Mouse (Mus musculus) heart, postnatal 10 days (tissue): ENCODE measurements at regions not wholly inside any gene's neighbourhood (a gene's known extent, or its start where the extent isn't known, plus 50 kb on each side); places are given as distances from the start of the nearest gene placed in this dataset.

Experiments used
- DNase-seq, 2 experiments: peaks; one replicate each; pipeline ENCODE4 v3.0.0; 2021
- intact Hi-C: fragments of 180-260 bp; cut with DNase I; formaldehyde crosslinking; loops from one replicate; pipeline ENCODE4 v1.15.1; 2025

DNA sequence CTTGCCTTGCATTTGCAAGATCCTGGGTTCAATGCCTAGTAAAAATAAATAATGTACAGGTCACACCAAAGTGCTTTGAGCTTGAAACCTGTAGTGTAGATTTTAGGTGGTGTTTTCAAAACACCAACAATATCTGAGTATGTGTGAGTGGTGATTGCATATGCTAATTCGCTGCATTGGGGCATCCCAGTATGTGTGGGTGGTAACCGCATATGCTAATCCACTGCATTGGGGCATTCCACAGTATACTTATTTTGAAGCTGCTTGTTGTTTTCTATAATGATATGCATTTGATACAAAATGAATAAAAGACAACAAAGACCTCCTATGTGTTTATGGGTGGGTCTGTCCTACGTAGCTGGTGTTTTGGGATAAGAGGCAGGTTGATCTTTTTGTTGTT is 285.9 kb downstream of the Irs2 start:
- intact Hi-C loops = no loop called here
- no peak for DNase-seq

DNA sequence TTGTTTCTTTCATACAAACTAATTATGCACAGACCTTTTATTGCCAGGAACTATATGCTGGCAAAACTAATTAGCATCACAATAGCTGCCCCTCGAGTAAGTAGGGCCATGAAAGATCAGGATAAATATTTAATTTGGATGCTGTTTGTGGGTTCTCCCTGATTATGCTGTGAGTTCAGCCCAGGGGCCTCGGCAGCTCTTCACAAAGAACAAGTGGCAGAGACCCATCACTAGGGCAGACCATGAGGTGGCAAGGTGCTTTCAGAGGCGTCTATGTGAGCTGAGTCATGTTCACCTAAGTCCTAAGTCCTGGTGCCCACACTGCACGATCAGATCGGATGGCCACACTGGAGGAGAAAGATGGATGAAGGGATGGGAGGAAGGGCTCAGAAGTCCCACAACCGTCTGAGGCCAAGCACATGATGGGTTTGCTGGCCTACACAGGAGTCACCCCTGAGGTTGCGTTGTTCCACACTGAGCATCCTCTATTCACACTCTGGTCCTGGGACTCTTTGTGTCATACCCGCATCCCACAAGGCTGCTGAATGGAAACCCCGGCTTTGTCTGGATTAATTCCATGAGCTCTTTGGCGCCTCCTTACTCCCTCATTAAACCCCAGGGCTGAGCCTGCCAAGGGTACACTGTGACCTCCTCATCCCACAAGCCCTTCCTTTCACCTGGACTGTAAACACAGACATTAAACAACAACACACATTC is 287.0 kb downstream of the Irs2 start:
- intact Hi-C loops = no loop called here
- no peak for DNase-seq

DNA sequence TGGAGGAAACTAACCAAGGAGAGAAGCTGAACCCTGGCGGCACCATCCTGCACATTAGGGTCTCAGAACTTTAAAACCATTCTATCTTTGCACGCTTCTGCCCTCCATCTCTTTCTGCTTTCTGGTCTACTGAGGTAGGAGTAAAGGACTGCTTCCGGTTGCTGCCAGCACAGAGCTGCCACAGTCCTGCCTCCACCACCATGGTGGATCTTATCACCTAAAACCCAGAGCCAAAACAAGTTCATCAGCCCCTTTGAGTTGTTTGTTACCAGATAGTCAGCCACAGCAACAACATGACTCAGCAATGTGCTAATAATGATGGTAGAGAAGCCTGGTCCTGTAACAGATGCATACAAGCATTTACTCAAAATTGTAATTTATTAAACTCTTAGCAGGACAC is 287.9 kb downstream of the Irs2 start:
- intact Hi-C loops = no loop called here
- no peak for DNase-seq

DNA sequence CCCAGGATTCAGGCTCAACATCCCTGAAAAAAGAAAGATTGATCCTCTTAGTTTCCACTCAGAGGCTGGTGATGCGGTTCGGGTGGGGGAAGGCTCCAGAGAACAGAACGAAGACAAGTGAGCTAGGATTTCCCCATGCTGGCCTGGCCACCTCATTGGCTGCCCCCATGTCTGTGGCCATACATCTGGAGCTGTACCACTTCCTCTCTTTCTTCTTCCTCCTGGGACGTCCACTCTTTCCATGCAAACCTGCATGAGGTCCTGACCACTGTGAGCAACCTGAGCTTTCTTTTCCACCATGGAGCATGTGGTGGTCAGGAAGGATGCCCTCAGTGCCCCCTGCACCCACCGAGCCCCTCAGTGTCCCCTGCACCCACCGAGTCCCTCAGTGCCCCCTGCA is 288.8 kb downstream of the Irs2 start:
- no peak for DNase-seq
- intact Hi-C loops = no loop called here

DNA sequence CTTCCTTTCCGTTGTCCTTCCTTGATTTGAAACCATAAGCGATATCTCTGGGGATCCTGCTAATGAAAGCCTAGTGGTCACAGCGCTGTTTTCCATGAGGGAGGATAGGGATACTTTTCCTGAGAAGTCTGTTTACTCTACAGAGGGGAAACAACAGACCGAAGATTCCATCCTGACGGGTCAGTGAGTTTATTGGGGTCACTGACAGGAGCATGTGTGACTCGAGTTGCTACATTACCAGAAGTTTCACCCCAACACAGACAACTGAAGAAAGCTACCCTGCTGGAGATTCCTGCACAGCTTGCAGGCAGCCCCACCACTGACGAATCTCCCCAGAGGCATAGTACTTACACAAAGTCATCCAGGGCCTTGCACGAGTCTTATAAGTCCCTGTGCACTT is 291.0 kb downstream of the Irs2 start:
- intact Hi-C loops = no loop called here
- no peak for DNase-seq

DNA sequence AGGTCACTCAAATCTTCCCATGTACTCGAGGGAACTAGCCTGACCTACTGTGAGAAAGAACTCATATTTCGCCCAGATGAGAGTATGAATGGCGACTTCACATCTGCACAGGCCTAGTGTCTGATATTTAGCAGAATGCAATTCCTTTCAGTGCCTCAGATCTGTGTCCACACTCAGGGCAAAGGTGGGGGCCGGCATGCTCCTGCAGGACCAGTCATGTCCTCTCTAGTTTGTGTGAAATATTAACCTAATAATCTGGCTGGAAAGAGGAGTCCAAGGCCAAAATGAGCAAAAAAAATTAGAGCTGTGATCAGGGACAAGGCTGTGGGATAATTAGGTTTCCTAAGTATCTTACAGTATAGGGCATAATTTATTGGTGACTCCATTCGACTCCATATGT is 292.1 kb downstream of the Irs2 start:
- intact Hi-C loops = no loop called here

DNA sequence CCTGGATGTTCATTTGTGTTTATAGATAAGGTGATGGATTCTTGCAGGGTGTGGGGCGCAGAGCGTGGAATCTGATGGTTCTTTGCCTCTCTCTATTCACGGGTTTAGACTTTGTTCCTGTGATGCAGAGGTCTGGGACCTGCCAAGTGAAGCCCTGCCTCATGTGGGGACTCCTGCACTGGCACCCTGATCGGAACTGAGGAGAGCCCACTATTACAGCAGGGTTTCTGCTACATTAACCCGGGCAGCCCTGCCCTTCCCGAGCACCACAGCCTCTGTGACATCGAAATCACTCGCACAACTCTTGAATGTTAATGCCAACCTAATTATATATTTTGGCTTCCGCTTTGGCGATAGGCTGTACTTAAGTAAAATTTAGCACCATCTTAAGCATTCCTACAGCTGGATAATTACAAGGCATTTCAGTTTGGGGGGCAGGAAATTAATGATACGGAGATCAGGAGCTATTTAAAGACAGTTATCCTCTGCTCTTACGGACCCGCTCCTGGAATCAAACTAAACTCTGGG is 294.7 kb downstream of the Irs2 start:
- no peak for DNase-seq
- intact Hi-C loops = no loop called here

More for the DNA sequence above, 292.1 kb downstream of the Irs2 start:
- DNase-seq = no peak

DNA sequence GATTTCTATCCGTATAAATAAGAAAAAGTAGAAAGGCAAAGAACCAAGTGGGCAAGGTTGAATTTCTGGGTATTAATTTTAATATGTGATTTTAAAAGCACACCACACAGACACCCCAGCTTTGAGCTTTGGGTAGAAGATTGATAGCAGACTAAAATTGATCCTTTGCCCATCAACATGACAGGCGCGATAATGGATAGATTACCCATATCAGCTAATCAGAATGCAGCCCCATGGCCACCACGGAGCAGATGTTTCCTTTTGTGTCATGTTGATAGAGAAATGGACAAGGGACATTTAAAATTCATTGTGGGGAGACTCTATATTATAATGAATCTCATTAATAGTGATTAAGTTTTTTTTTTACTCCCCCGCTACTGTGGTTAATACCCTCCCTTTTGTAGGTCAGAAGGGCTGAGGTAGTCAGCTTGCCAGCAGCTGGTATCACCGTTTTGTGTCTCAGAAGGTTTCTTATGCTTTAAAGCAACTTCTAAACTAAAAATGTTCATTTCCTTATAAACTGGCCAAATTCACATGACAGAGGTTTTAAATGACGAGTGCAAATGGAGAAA is 296.1 kb downstream of the Irs2 start:
- no peak for DNase-seq
- intact Hi-C loops = no loop called here

DNA sequence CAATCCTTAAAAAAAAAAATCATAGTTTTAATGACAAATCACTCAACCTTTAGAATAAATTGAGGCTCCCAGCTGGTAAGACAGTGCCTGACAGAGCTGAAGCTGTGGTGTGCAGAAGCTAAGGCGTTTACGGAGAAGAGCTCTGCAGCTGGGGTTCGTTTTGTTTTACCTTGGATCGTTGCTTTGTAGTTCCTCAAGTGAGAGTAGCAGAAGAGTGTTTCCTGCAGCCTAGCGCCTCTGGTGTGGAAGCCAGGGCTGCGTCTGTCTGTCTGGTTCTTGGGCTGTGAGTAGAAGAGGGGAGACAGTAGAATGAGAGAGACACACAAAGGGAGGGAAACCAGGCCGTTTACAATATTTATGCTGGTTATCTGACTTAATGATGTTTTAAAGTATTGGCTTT is 296.8 kb downstream of the Irs2 start:
- intact Hi-C loops = no loop called here
- no peak for DNase-seq

DNA sequence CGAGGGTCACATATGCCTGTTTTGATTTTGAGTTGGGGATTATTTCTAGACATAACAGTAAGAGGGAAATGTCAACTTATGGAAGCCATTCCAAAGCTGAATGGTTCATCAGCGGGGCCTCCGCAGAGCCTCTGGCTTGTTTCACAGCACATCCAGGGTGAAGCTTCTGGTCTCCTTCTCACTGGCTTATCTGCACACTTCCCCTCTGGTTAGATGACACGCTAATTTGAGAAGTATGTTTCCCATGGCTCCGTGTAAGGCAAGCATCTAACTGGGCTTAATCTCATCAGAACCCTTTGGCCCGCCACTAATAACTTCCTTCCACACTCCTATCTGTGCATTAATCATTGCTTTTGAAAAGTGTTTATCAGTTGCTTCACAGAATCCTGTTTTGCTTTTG is 299.7 kb downstream of the Irs2 start:
- DNase-seq = no peak
- intact Hi-C loops = no loop called here

DNA sequence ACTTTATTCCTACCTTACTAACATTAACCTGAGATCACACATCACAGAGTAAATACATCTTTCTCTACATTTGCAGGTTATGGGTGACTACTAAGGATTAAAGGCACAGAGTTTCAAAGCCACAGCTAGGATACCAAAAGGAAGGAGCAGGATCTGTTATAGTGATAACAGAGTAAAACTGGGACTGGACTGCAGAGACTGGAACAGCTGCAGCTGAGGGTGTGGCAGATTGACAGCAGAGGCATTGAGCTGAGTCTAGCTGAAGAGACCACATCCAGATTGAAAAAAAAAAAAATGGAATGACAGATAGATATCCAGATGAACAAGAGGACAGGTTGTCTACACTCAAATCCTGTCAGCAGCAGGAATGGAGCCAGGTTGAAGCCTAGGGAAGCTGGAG is 301.1 kb downstream of the Irs2 start:
- no peak for DNase-seq
- intact Hi-C loops = no loop called here

DNA sequence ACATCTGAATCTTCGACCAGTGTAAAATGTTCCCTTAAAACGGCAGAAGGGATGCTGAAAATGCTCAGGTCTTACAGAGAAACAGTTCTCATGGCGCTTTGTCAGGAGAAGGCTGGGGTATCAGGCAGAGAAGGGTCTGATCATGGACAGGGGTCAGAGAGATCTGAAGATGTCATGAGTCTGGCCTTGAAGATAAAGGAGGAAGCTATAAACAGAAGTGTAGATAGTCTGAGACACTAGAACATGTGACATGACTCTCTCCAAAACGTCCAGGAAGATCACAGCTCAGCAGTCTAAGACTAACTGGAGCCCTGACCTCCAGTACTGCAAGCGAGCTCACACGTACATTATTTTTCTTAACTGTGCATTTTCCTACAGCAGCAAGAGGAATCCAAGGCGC is 302.3 kb downstream of the Irs2 start:
- DNase-seq = no peak
- intact Hi-C loops = no loop called here

DNA sequence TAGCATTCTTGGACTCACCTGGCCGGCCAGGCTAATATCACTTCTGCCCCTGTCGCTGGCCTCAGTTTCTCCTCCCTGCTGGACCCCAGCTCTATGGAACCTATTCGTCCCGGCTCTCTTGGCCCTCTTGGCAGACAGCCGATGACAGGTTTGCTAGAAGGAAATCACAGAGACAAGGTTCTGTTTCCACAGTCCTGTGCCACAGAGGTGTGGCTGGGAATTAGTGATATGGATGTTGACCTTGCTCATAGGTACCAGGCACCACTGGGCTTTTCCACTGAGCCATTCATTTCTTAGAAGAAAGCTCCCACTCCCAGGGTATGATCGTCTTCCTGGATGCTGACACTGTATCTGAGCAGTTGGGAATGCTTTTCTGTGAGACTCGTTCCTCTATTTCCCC is 305.5 kb downstream of the Irs2 start:
- intact Hi-C loops = no loop called here
- DNase-seq = no peak

DNA sequence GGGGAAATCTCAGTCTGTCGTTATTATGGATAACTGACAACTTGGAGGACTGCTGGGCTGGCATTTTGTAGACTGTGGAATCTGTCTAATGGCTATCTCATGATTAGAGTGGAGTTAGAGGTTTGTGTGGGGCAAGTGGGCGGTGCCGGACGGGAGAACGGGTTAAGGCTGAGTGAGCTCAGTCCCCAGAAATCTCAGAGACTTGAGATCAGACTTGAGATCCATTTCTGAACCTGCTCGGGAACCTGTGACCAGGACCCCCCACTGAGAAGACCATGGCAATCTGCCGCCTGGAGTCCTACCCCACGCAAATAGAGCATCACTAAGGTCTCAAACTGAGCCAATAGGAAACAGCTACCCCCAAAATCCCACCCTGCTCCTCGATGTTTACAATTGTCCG is 306.0 kb downstream of the Irs2 start:
- intact Hi-C loops = no loop called here
- no peak for DNase-seq

DNA sequence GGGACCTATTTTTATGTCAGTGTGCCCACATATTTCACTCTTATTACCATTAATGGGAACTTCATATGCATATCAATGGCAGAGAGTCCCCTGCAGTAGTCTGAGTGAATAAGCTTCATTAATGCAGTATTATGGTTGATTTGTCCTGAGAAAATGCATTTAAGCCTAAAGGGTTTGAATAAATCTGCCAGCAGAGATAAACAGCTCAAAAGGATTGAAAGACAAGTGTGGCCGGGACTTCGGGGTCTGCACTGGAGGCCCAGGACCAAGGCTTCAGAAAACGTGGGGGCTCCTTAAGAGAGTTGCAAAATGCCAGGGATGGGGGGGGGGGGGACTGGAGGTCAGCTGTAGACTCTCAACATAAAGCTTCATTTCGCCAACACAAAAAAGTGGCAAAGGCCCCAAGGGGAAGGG is 306.6 kb downstream of the Irs2 start:
- DNase-seq = no peak
- intact Hi-C loops = no loop called here

DNA sequence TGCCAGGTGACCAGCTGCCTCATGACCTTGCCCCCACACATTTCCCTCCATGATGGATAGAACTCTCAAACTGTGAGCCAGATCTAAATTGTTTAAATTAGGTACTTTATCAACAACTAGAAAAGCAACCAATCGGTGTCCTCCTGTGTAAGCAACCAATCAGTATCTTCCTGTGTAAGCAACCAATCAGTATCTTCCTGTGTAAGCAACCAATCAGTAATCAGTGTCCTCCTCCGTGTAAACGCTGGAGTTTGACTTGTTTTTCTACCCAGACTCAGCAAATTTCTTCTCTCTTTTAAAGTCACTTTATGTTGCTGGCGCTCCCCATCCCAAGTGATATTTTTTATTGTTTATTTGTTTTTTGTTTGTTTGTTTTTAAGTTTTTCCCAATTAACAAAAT is 307.0 kb downstream of the Irs2 start:
- intact Hi-C loops = no loop called here
- no peak for DNase-seq

DNA sequence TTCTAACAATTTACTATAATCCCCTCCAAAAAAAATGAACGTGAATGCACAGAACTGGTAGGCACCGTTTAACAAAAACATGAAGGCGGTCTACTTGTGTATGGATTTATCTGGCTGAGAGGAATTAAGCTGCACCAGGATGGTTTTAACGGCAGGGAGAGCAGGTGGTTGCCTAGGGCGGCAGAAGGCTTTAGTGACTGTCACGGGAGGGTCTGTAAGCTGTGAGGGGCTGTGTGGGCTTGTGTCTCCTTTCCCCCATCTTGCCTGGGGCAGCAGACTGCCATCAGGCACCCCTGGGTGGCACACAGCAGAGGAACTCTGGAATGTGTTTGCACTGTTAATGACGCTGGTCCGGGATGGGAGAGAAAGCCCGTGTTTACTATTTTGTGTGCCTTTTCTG is 308.6 kb downstream of the Irs2 start:
- no peak for DNase-seq
- intact Hi-C loops = no loop called here

DNA sequence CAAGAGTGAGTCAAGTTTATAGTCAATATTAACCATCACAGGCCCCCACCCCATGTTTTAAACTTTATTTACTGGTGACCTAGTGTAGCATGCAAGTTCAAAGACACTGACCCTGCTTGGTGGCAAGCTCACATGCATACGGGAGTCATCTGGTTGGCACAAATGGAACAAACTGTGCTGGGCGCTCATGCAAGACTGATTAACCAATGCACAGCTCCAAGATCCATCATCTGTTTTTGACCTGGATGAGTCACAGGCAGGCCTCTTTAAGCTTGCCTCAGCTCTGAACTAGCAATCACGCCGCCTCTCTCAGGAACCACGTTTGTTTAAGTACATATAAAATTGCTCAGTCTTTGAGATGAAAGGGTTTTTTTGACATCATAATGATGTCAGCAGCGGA is 313.1 kb downstream of the Irs2 start:
- no peak for DNase-seq
- intact Hi-C loops = no loop called here

DNA sequence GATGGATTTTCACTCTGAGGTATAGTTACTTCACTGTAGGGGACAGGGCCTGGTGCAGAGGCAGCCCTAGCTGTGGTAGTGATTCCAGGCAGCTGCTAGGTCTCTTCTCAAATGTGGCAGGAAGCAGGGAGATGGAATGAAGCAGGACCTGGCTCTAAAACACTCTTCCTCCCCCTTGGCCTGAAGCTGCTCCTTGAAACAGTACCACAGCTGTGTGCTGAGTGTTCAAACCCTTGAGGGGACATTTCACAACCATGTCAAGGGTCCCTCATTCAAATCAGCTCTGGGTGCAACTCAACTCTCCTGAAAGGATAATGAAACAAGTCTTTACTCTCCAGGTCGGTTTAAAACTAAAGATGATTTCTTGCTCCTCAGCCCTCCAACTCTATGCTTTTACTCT is 317.6 kb downstream of the Irs2 start:
- no peak for DNase-seq
- intact Hi-C loops = no loop called here

DNA sequence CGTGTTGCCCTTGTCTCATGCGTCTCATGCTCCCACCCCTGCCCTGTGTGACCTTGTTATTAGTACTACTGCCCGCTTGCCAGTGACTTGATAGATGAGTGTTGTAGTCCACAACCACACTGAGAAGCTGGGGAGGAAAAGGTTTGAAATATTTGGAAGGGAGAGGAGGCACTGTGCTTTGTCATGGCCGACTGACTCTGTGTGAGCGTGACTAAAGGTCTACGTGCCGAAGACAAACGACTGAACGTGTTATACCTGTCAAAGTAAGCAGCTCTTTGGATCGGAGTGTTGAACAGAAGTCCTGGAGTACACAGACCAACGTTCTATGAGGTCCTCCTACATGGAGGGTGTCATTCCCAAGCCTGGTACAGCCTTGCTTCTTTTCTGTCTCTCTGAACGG is 318.4 kb downstream of the Irs2 start:
- intact Hi-C loops = no loop called here
- DNase-seq = no peak

DNA sequence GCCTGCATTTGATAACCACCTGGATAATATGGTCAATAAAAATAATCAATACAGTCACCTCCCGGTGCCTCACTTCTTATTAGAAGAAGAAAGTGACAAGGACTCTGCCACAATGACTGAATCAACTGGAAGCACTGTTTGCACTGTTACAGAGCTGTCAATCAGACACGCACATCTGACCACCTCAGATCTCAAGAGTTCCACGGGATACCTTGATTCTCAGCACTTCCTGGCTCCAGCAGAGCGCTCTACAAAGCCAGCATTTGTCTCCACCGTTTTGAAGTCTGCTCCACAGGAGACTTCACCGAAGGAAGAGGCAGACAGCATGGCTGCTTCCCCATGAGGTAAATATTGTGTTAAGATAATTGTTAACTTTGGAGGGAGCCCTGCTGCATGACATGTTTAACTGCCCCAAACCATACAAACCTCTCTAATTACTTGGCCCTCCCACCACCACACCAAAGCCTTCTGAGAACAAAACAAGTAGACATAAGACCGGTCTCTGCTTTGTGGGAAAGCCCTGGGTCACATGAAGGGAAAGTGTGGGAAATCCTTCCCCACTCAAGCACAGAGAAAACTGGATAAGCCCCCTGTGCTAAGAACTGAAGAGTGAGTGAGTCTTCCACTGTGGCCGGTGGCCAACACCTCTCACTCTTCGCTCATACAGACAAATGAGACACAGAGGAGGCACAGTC is 320.2 kb downstream of the Irs2 start:
- DNase-seq = no peak
- intact Hi-C loops = no loop called here
